Mouse (Mus musculus): ENCODE measurements at regions not wholly inside any gene's neighbourhood (a gene's known extent, or its start where the extent isn't known, plus 50 kb on each side); places are given as distances from the start of the nearest gene placed in this dataset.

DNA sequence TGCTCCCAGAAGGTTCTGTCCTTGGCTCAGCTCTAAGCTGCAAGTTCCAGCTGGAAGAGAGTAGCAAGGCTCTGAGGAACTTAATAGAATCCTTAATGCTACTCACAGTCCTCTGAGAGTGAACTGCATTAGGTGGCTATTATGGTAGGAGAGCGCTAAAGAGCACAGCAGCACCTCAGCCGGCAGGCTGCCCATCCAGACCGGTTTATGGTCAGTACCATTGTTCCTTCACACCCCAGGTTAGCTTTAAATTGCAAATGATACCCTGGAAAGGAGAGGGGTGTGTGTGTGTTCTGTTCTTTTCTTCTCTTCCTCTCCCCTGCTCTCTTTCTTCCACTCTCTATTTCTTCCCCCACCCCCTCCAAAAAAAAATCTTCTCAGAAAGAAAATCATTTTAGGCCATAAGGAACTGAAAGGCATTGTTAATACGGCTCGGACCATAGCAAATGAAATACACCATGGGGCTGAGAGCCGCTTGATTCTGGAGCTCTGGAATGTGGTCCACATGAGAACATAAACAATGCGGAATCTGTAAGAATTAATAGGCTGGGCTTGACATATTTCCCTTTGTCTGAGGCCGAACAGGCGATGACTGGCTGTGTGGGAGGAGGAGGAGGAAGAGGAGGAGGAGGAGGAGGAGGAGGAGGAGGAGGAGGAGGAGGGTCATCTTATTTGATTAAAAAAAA lies 263.8 kb upstream of the Irx3 start:
- DNase-seq: no peak

DNA sequence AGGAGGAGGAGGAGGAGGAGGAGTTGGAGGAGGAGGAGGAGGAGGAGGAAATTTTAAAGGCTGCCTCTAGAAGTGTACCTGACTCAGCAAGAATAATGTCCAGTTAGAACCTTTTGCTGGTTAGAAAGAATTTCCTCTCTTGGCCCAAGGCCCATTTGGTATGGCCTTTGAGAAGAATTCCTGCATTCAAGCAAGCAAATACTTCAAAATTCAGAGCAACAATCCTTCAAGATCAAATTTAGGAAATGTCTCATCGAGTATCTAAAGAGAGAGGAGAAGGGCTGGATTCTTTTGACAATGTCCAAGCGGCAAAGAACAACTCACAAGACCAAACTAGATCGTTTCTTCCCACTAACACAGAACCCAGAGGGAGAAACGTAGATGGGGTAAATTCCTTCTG lies 263.1 kb upstream of the Irx3 start:
- DNase-seq: no peak

DNA sequence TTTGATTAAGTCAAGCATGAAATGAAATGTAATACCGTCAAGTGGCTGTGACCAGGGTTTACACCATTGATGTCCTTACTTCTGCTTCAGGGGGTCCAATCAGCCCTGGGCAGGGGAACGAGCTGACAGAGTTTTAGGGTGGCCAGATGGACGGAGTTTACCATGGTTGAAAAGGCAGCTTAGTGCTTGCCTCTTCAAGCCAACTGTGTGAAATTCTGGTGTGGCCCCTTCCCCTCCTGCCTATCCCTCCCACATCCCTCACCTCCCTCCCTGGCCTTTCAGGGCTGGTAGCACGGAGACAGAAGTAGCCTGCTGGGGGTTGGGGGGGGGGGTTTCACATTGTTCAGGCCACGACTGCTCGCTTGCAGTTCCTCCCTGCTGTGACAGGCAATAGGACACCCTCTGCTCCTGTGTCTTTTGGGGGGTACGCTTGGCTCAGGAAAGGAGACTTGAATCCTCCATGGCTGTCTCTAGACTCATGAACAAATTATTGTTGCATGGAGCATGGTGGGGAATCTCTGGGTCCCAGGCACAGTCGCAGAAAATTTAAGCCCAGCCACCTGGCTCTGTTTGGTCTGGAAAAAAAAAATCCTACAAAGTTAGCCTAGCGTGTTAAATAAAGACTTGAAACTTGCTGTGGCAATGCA lies 262.4 kb upstream of the Irx3 start:
- no peak for DNase-seq

DNA sequence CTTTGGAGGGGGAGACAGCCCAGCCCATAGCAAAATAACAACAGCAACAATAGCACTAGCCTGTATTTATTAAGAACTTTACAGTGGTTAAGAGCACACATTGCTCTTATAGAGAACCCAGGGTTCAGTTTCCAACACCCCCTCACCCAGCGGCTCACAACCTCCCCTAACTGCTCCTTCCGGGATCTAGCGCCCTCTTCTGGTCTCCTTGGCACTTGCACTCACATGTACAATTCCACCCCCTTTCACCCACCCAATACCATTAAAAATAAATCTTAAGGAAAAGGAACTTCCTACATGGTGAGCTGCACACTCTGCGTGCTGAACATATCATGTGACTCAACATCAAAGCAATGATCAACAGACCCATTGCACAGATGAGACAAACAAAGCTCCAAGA lies 261.5 kb upstream of the Irx3 start:
- DNase-seq: no peak

DNA sequence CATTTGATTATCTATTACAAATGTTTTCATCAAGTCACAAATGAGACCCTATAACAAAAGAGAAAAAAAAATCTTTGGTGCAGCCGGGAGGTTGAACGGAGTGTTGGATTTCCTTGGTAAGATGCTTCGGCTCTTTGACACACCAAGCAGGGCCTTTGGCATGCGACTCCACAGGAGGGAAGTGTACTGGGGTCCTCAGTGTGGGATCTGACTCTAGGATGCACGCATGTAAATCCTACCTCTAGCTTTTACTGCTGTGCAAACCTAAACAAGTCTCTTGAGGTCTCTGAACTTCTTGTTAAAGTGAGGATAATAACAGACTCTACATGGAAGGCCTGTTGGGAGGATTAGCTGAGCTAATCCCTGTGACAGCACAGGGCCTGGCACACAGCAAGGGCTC lies 257.6 kb upstream of the Irx3 start:
- DNase-seq: no peak

DNA sequence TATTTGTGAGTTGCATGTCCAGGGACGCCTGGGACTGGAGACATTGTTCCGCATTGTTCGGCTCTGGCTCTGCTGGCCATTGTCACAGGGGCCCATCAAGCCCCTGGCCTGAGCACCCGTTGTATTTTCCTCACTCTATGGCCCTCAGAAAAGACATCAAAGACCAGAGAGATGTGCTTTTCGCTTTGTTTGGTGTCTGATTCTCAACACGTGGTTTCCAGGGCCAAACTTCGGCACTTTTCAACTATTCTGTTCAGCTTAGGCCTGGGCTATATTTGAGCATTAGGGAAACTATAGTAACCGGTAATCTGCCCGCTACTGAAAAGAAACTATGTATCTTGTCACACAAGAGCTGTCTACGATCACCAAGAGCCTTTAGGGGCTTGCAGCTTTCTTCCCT lies 257.1 kb upstream of the Irx3 start:
- DNase-seq: no peak

DNA sequence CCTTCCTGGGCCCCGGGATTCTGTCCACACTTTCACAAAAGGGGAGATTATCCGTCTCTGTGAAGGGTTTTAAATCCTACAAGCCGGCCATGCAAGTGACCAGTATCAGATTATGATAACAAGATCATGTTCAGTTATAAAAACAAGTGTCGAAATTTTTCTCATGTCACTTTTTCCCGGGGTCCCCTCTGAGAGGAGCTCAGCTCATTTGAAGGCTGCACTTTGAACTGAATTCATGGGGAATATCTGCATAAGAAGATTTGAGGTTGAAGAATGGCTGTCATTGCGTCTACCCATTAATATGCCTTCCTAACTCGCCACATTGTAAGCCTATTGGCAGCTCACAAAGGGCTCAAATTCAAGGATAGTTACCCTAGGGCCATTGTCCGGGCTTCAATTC lies 256.0 kb upstream of the Irx3 start:
- no peak for DNase-seq

DNA sequence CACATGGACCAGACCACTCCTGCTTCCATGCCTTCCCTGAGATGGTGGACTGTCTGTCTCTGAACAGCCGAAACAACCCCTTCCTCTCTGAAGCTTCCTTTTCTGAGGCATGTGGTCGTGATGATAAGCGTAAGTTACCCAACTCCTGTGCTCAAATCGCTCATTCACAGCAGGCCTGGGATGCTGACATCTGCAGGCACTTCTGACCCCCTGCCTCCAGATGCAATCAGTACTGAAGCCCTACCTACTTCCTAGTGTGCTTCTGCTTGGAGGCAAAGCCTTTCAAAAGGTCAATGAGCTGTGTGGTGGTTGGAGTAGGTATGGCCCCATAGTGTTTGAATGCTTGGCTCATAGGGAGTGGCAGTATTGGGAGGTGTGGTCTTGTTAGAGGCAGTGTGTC lies 253.7 kb upstream of the Irx3 start:
- DNase-seq: no peak

DNA sequence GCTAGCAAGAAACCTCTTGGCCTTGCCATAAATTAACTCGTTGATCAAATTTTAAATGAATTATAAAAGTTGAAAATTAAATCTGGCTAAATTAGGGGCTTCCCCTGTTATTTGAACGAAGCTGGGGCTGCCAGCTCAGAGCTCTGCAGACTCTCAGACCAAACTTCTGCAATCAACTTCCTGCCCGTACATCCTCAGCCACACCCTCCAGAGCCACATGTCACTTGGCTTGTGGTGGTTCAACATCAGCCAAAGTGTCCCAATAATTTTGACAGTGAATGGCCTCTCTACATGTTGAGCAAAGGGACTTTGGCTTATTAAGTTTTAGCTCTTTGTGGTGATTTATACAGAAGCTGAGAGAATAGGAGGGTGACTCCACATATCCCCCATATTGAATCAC lies 242.8 kb upstream of the Irx3 start:
- DNase-seq: no peak

DNA sequence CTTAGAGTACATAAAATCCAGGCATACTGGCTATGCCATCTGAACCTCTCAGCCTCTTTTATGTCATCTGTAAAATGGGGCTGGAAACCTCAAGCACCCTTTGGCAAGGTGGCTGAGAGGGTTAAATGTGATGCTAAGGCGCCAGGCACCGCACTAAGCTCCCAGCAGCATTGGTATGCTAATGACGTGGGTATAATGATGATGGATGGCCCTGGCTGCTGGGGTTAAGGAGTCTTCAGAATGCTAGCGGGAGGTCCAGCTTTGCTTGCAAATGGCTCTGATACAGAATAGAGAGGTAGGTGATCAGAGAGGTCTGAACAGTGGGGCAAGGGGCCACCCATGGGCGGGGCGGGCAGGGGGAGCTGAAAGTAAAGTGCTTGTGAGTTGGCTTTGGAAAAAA lies 241.1 kb upstream of the Irx3 start:
- no peak for DNase-seq

DNA sequence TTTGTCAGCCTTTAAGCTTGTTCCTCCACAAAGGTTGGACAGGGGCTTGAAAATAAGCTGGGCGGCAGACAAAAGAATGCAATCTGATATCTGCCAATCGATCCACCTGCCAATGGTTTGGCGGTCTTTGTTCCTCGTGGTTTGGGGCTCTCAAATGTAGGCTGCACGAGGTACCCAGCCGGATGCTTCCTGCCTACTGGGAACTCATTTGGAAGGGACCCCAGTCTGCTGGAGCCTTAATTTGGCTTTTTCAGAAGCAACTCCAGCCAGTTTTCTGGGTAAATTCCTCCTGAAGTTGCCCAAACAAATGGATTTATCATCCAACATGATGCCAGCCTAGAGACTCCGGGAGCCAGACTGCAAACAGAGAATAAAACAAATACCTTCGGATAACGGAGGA lies 228.1 kb upstream of the Irx3 start:
- no peak for DNase-seq

DNA sequence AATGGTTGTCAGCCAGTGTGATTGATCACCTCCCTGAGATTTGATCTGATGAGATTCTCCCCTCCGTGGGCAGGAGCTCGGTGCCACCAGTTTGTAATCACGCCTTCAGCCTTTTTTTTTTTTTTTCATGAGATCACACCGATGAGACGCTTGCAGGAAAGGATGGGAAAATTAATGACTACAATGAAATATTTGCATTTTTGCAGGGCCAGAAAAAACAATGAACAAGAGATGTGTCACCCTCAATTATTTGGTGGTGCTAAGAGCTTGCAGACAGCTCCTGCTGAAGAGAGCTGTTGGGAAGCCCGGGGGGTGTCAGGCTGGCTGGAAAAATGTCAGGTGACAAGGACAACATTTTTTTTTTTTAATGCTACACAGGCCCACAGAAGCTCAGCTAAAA lies 227.6 kb upstream of the Irx3 start:
- DNase-seq: no peak

DNA sequence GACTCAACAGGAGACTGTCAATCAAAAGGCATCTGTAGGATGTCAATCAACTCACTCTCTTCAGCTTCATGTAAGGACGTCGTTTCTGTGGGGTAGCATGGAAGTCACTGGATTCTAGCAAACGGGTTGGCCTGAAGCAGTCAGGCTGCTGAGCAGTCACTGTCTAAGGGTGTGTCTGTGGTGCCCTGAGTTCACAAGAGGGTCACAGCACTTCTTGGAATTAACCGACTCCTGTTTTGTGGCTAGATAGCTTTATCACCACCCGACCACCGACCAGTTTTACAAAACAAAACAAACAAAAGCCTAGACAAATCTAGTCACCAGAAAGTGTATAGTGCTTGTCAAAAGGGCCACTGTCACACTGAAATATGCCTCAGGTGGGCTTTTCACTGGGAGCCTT lies 226.4 kb upstream of the Irx3 start:
- no peak for DNase-seq

DNA sequence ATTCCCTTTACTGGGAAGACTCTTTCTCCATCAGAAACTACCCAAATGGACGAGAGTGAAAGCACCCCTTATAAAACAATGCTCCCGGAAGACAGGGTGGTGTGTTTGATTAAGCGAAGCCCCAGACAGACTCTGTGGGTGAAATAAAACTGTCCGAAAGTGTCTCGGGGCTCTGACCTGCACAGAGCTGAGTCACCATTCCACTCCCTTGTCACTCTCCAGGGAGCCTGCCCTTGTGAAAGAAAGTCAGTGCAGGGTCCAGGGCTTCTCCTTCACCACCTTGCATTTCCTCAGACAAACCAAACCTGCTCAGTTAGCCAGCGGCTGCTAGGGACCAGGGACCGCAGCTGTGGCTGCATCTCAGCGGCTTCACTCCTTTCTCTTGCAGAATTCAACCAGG lies 222.3 kb upstream of the Irx3 start:
- no peak for DNase-seq

DNA sequence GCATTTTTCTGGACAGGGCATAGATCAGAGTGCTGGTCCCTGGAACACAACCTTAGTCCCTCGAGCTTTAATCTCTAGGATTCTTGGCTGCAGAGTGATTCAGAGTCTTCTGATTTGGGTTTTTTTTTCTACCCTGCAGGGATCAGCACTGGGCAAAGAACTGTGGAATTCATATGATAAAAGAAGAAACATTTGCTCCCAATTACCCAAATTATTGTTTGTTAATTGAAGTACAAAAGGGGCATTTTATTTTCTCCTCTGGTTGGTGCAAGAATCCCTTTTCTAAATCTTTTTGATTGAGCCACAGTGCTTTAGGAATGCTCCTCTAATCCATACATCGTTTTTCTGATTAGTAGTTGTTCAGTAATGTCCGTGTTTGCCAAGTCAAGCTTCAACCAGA lies 219.7 kb upstream of the Irx3 start:
- no peak for DNase-seq

DNA sequence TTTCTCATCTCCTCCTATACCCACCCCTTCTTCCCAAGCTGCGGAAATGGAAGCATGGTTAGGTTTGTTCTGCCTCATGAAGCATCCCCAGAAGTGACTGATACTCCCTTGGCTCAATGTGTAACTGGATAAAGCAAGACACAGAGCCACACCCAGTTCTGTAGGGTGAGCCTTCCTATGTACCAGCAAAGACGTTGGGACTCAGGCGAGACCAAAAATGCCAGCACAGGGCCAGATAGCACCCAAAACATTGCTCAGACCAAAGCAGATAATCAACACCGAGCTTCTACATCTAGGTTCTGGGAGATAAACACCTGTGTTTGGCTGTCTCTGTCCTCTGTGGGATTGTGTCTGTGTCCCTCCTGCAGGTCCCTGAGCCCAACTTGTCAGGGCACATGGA lies 212.8 kb upstream of the Irx3 start:
- DNase-seq: no peak

DNA sequence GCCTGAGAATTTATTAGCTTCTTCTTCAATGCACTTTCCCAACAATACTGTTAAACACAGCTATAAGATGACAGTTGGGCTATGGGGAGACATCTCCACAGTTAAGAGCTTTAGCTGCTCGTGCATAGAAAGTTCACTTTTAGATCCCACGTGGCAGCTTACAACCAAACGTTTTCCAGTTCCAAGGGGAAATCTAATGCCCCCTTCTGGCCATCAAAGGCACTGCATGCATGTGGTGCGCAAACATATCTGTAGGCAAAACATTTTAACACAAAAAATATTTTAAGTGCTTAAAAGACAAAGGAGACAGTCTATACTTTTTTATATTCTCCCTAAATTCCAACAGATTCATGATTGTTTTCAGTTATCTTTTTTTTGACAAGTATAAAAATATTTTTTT lies 211.3 kb upstream of the Irx3 start:
- no peak for DNase-seq

DNA sequence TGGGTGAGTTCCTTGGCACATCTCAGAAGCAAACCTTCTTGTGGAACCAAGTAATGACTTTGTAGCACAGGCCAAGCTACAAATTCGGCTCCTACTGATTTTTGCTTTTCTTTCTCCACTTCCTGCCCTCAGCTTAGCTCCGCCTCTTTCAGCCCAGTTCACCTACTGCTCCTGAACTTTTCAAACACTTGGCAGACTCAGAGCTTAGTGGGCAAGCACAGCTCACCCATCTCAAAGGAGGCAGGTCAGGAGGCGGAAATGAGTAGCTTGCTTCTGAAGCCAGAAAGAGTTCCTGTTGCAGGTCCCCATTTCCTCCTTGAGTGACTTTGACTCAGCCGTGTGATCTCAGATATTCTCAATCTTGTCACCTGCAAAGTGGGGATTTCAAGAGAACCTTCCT lies 208.5 kb upstream of the Irx3 start:
- DNase-seq: no peak

DNA sequence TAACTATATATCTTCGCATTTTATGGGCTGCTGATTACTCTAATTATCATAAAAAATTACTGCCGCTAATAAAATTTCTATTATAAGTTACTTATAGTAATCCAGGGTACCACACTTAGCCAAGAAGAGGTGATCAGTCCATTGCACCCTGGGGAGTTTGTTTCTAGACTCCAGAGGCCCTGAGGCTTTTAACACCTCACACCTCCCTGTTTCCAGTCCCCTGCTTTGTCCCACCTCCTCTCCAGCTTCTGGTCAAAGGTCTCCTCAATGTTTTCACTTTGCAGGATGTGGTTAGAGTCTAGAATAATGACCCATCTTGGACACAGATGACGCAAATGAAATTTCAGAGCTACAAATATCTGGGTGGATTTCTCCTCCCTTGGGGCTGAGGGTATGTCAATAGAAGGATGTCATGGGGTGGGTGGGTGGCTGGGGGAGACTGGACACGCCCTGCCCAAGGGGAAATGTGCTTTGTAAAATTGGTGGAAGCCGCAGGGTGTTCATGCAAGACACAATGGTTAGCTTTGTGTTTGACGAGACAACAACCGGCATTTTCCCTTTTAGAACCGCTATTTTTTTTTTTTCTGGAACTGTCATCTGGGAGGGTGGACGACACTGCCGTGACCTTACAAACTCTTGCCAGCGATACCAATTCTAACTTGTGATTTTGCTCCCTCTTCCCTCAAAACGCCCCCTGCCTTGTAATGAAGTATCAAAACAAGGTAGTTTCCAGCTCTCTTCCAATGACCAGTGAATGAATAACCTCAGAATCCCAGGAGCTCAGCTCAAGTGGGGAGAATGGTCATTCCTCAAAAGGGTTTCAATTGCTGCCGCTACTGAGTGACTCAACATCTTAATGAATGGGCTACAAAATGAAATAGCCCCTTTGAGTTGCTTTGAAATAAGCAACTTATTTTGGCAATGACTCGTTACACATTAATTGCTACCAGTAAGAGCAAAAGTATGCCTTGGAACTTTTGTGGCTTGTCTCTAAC lies 207.0 kb upstream of the Irx3 start:
- no peak for DNase-seq

DNA sequence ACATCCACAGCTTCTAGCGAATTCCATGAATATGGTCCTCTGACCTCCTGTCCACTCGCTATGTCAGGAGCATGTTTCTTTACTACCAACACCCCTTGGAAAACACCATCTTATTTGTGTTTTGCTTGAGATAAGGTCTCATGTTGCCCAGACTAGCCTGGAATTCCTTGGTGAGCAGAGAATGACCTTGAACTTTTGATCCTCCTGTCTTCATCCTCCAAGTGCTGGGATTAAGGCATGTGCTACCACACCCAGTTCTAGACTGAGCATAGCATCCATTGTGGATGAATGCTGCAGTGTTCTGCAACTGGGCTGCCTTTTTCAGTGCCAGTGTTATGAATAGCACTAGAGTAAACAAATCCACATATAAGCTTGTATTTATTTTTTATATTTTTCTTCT lies 203.2 kb upstream of the Irx3 start:
- DNase-seq: no peak

DNA sequence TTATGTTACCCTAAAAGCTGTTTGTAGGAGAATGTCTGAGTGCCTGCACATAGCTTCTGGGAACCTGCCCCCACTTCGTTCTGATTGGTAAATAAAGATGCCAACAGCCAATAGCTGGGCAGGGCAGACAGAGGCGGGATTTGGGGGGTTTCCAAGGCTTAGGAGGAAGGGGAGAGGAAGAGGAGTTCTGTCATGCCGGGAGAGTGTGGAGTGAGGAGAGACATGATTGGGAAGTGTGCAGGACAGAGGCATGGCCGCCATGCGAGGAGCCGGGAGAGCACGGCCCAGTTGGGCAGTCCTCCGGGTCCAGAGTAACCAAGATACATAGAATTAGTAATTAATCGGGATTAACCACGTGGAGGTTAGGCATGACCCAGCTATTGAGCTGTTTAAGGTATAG lies 202.7 kb upstream of the Irx3 start:
- no peak for DNase-seq

DNA sequence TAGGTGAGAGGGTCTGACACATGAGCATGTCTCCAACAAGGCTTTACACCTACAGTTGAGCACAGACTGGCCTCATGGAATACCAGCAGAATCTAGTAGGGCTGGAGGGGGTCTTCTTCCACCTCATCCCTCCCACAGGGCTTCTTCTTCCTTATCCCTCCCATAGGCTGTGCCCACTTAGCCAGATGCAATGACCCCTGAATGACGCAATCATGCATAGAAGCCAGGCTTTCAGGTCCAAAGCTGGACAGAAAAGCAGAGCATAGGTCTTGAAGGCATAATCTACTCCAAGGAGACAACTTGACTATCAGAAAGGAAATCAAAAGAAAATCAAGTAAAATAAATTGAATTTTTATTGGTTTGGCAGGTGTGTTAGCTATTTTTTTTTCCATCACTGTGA lies 198.5 kb upstream of the Irx3 start:
- DNase-seq: no peak

DNA sequence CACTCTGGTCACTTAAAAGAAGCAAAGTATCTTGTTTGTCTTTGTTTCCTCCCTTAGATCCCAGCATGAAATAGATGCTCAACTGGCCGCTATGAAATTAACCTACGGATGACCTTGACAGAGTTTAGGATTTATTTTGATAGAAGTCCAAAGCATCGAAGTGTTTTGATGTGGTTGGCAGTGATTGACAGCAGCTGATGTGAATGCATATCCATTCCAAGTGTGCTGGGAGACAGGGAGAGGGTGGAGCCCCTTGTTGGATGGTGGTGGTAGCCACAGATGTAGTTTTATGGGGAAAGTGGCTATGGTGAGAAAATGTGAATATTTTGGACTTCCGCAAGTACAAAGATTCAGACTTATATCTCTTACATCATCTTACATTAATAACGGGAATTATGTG lies 197.8 kb upstream of the Irx3 start:
- no peak for DNase-seq

DNA sequence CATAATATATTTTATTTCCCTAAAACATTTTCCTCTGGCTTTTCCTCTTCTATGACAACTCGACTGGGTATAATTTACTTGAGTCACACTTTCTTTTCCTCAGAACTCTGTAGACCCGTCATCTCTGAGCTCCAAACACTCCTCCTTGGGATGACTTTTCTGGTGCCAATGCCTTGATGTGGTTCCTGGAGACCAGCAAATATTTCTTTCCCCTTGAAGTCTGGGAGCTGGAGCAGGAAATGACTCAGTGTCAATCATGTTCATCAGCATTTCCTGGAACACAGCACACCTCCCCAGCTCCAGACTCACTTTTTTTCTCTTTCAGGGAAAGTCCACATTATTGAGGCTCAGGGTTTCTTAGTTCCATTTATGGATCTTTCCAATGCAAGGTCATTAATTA lies 197.3 kb upstream of the Irx3 start:
- no peak for DNase-seq

Data from adrenal gland, postnatal 25 days (tissue).